Mouse (Mus musculus): ENCODE measurements around the gene B4galnt2. TPM values are rescaled to one million over a fixed set of nuclear protein-coding genes. Genes with fewer than 3 reads are reported as not detected.
"Not testable (repeated sequence)": the region's sequence is repeated elsewhere in the genome, so short reads cannot be mapped to it uniquely, and the experiment has no call there.

The B4galnt2 gene
- 0.42 TPM in 1 of 2 replicates, not detected in the other for polyA plus RNA-seq (2012; rRNA removed)

- Histone ChIP-seq H3K4me3 (replicated peaks; ENCODE audit: extremely low read depth, low read depth, low read length) (no peak within 1 kb of the TSS), H3K4me1 (ENCODE audit: control insufficient read depth, insufficient read depth, low read length) (peaks cover 2% of the 10 kb centered on the region; the same call in 1 of the 2 replicates)
- no peak for DNase-seq
- WGBS: under 1% methylated on average over 35 of the region's 35 CpGs
- TF ChIP-seq CTCF (IDR thresholded peaks at IDR 0.05; ENCODE audit: insufficient read depth, low read length): no peak
- TF ChIP-seq POLR2A (IDR thresholded peaks at IDR 0.05; ENCODE audit: borderline replicate concordance, extremely low read depth, low read depth, low read length): no peak
These were observed at the start of gene B4galnt2 for GRCm38 (mm10) chr11:95914571-95914991. B4galnt2 (minus strand) TSS chr11:95914891.

- 68% methylated on average over 7 of the region's 7 CpGs for WGBS
- DNase-seq: no peak
- Histone ChIP-seq H3K4me1 (ENCODE audit: control insufficient read depth, insufficient read depth, low read length) (no peaks in the 10 kb centered on the region), H3K4me3 (replicated peaks; ENCODE audit: extremely low read depth, low read depth, low read length) (no peak overlapping the region)
- no peak for TF ChIP-seq POLR2A (IDR thresholded peaks at IDR 0.05; ENCODE audit: borderline replicate concordance, extremely low read depth, low read depth, low read length)
- no peak for TF ChIP-seq CTCF (IDR thresholded peaks at IDR 0.05; ENCODE audit: insufficient read depth, low read length)
These were observed 48.6 kb upstream of the B4galnt2 start for GRCm38 (mm10) chr11:95963304-95963703.

- DNase-seq: no peak
- H3K4me1 ChIP-seq (ENCODE audit: control insufficient read depth, insufficient read depth, low read length): no peaks in the 10 kb centered on the region
- H3K4me3 ChIP-seq (replicated peaks; ENCODE audit: extremely low read depth, low read depth, low read length): no peak overlapping the region
- TF ChIP-seq POLR2A (IDR thresholded peaks at IDR 0.05; ENCODE audit: borderline replicate concordance, extremely low read depth, low read depth, low read length) (no peak), CTCF (IDR thresholded peaks at IDR 0.05; ENCODE audit: insufficient read depth, low read length) (no peak)
- WGBS: 66% methylated on average over 6 of the region's 6 CpGs
These were observed 44.5 kb upstream of the B4galnt2 start for GRCm38 (mm10) chr11:95959152-95959551.

- H3K4me3 ChIP-seq (replicated peaks; ENCODE audit: extremely low read depth, low read depth, low read length): no peak overlapping the region
- 63% methylated on average over 9 of the region's 9 CpGs for WGBS
- DNase-seq: no peak
- H3K4me1 ChIP-seq (ENCODE audit: control insufficient read depth, insufficient read depth, low read length): no peaks in the 10 kb centered on the region
- TF ChIP-seq POLR2A (IDR thresholded peaks at IDR 0.05; ENCODE audit: borderline replicate concordance, extremely low read depth, low read depth, low read length) (no peak), CTCF (IDR thresholded peaks at IDR 0.05; ENCODE audit: insufficient read depth, low read length) (no peak)
These were observed 43.6 kb upstream of the B4galnt2 start for GRCm38 (mm10) chr11:95958251-95958650.

GRCm38 (mm10) chr11:95957407-95957806, 42.7 kb upstream of the B4galnt2 start:
- TF ChIP-seq CTCF (IDR thresholded peaks at IDR 0.05; ENCODE audit: insufficient read depth, low read length) (no peak), POLR2A (IDR thresholded peaks at IDR 0.05; ENCODE audit: borderline replicate concordance, extremely low read depth, low read depth, low read length) (no peak)
- H3K4me1 ChIP-seq (ENCODE audit: control insufficient read depth, insufficient read depth, low read length): no peaks in the 10 kb centered on the region
- no peak for DNase-seq
- 64% methylated on average over 7 of the region's 7 CpGs for WGBS
- H3K4me3 ChIP-seq (replicated peaks; ENCODE audit: extremely low read depth, low read depth, low read length): no peak overlapping the region

GRCm38 (mm10) chr11:95953313-95953712, 38.6 kb upstream of the B4galnt2 start:
- TF ChIP-seq CTCF (IDR thresholded peaks at IDR 0.05; ENCODE audit: insufficient read depth, low read length) (no peak), POLR2A (IDR thresholded peaks at IDR 0.05; ENCODE audit: borderline replicate concordance, extremely low read depth, low read depth, low read length) (no peak)
- Histone ChIP-seq H3K4me1 (ENCODE audit: control insufficient read depth, insufficient read depth, low read length) (no peaks in the 10 kb centered on the region), H3K4me3 (replicated peaks; ENCODE audit: extremely low read depth, low read depth, low read length) (no peak overlapping the region)
- 84% methylated on average over 5 of the region's 5 CpGs for WGBS
- no peak for DNase-seq

GRCm38 (mm10) chr11:95945838-95946472, 31.3 kb upstream of the B4galnt2 start:
- no peak for TF ChIP-seq CTCF (IDR thresholded peaks at IDR 0.05; ENCODE audit: insufficient read depth, low read length)
- no peak for TF ChIP-seq POLR2A (IDR thresholded peaks at IDR 0.05; ENCODE audit: borderline replicate concordance, extremely low read depth, low read depth, low read length)
- 76% methylated on average over 13 of the region's 13 CpGs for WGBS
- Histone ChIP-seq H3K4me3 (replicated peaks; ENCODE audit: extremely low read depth, low read depth, low read length) (no peak overlapping the region), H3K4me1 (ENCODE audit: control insufficient read depth, insufficient read depth, low read length) (no peaks in the 10 kb centered on the region)
- no peak for DNase-seq

- TF ChIP-seq POLR2A (IDR thresholded peaks at IDR 0.05; ENCODE audit: borderline replicate concordance, extremely low read depth, low read depth, low read length): no peak
- no peak for TF ChIP-seq CTCF (IDR thresholded peaks at IDR 0.05; ENCODE audit: insufficient read depth, low read length)
These were observed 25.3 kb upstream of the B4galnt2 start for GRCm38 (mm10) chr11:95939828-95940507.

GRCm38 (mm10) chr11:95936409-95936808, 21.7 kb upstream of the B4galnt2 start:
- Histone ChIP-seq H3K4me3 (replicated peaks; ENCODE audit: extremely low read depth, low read depth, low read length) (no peak overlapping the region), H3K4me1 (ENCODE audit: control insufficient read depth, insufficient read depth, low read length) (no peaks in the 10 kb centered on the region)
- WGBS: 75% methylated on average over 6 of the region's 6 CpGs
- TF ChIP-seq CTCF (IDR thresholded peaks at IDR 0.05; ENCODE audit: insufficient read depth, low read length) (no peak), POLR2A (IDR thresholded peaks at IDR 0.05; ENCODE audit: borderline replicate concordance, extremely low read depth, low read depth, low read length) (no peak)
- no peak for DNase-seq

More at GRCm38 (mm10) chr11:95939828-95940507, 25.3 kb upstream of the B4galnt2 start:
- 43% methylated on average over 11 of the region's 11 CpGs for WGBS
- Histone ChIP-seq H3K4me3 (replicated peaks; ENCODE audit: extremely low read depth, low read depth, low read length) (no peak overlapping the region), H3K4me1 (ENCODE audit: control insufficient read depth, insufficient read depth, low read length) (no peaks in the 10 kb centered on the region)
- no peak for DNase-seq

GRCm38 (mm10) chr11:95932168-95932567, 17.5 kb upstream of the B4galnt2 start:
- WGBS: 81% methylated on average over 8 of the region's 10 CpGs
- not testable (repeated sequence) for DNase-seq; H3K4me3 ChIP-seq (replicated peaks; ENCODE audit: extremely low read depth, low read depth, low read length); H3K4me1 ChIP-seq (ENCODE audit: control insufficient read depth, insufficient read depth, low read length)

All from lung, adult 2 months (tissue).